Mouse (Mus musculus): Measurements from ENCODE around the gene Map9. TPM values are rescaled to one million over a fixed set of nuclear protein-coding genes. Genes with fewer than 3 reads are reported as not detected.

The Map9 gene
- polyA plus RNA-seq, 1 experiment = 0.49 TPM

GRCm38 (mm10) chr3:82359036-82359435 lies 1.2 kb downstream of the Map9 start:
- Histone ChIP-seq H3ac (ENCODE audit: control insufficient read depth, insufficient read length) (no peak overlapping the region), H3K4me2 (ENCODE audit: low read depth) (no peak overlapping the region), H3K27me3 (ENCODE audit: control insufficient read depth, insufficient read depth, insufficient read length) (no peaks in the 10 kb centered on the region), H3K79me2 (ENCODE audit: control insufficient read depth, insufficient read depth) (no peaks in the 10 kb centered on the region), H3K36me3 (ENCODE audit: control insufficient read depth, insufficient read depth) (no peaks in the 10 kb centered on the region), H3K4me3 (no peak overlapping the region)
- TF ChIP-seq MYOD1 (IDR thresholded peaks at IDR 0.05; ENCODE audit: control insufficient read depth in 1 of 3, insufficient read length in 2 of 3, low read depth in 2 of 3) = no peak
- no peak for TF ChIP-seq MAX (IDR thresholded peaks at IDR 0.05; ENCODE audit: low read depth)
- TF ChIP-seq CEBPB (IDR thresholded peaks at IDR 0.05; ENCODE audit: insufficient read depth, poor library complexity, severe bottlenecking) = no peak
- TF ChIP-seq SRF (IDR thresholded peaks at IDR 0.05; ENCODE audit: control insufficient read depth, insufficient read length, low read depth) = no peak
- no peak for TF ChIP-seq POLR2AphosphoS2 (IDR thresholded peaks at IDR 0.05; ENCODE audit: insufficient read length, low read depth)
- no peak for TF ChIP-seq USF1 (IDR thresholded peaks at IDR 0.05; ENCODE audit: low read depth)
- TF ChIP-seq POLR2A (IDR thresholded peaks at IDR 0.05; ENCODE audit: insufficient read length, low read depth) = no peak
- TF ChIP-seq E2F4 (IDR thresholded peaks at IDR 0.05; ENCODE audit: insufficient read depth) = no peak
- no peak for TF ChIP-seq MYOG (IDR thresholded peaks at IDR 0.05; ENCODE audit: control insufficient read depth in 1 of 3, insufficient read depth in 1 of 3, insufficient read length in 2 of 3, low read depth in 2 of 3)

GRCm38 (mm10) chr3:82362452-82362851 lies 4.6 kb downstream of the Map9 start:
- no peak overlapping the region for H3ac ChIP-seq (ENCODE audit: control insufficient read depth, insufficient read length)
- TF ChIP-seq TCF12 (IDR thresholded peaks at IDR 0.05; ENCODE audit: insufficient read depth, poor library complexity, severe bottlenecking) (no peak), MAX (IDR thresholded peaks at IDR 0.05; ENCODE audit: low read depth) (no peak), SRF (IDR thresholded peaks at IDR 0.05; ENCODE audit: control insufficient read depth, insufficient read length, low read depth) (no peak), MYOG (IDR thresholded peaks at IDR 0.05; ENCODE audit: control insufficient read depth in 1 of 3, insufficient read depth in 1 of 3, insufficient read length in 2 of 3, low read depth in 2 of 3) (no peak)
- no peaks in the 10 kb centered on the region for H3K79me2 ChIP-seq (ENCODE audit: control insufficient read depth, insufficient read depth)
- H3K36me3 ChIP-seq (ENCODE audit: control insufficient read depth, insufficient read depth) = no peaks in the 10 kb centered on the region
- H3K4me2 ChIP-seq (ENCODE audit: low read depth) = no peak overlapping the region
- no peak overlapping the region for H3K4me3 ChIP-seq
- no peaks in the 10 kb centered on the region for H3K27me3 ChIP-seq (ENCODE audit: control insufficient read depth, insufficient read depth, insufficient read length)

DNA sequence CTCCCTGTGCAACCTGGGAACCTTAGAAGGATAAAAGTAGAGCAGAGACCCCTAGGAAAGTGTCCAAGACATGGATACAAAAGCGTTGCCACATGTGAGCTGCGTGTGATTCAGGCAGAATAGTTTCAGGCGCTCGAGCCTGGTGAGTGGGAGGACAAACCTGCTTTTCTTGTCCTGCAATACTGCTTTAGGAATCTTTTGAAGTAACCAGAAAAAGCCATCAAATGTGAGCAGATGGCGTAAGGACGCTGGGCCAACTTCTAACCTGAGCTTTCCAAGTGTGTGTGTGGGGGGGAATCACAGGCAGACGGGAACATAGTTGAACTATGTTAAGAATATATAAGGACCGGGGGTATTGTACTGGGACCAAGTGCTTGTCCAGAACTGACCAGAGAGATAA lies 6.7 kb downstream of the Map9 start:
- H3K4me3 ChIP-seq = no peak overlapping the region
- no peaks in the 10 kb centered on the region for H3K27me3 ChIP-seq (ENCODE audit: control insufficient read depth, insufficient read depth, insufficient read length)
- no peak for TF ChIP-seq POLR2AphosphoS2 (IDR thresholded peaks at IDR 0.05; ENCODE audit: insufficient read length, low read depth)
- no peak for TF ChIP-seq TCF12 (IDR thresholded peaks at IDR 0.05; ENCODE audit: insufficient read depth, poor library complexity, severe bottlenecking)
- no peak for TF ChIP-seq CEBPB (IDR thresholded peaks at IDR 0.05; ENCODE audit: insufficient read depth, poor library complexity, severe bottlenecking)
- TF ChIP-seq MYOD1 (IDR thresholded peaks at IDR 0.05; ENCODE audit: control insufficient read depth in 1 of 3, insufficient read length in 2 of 3, low read depth in 2 of 3) = no peak
- TF ChIP-seq REST (IDR thresholded peaks at IDR 0.05; ENCODE audit: insufficient read depth, insufficient read length) = no peak
- no peak for TF ChIP-seq TCF3 (IDR thresholded peaks at IDR 0.05; ENCODE audit: insufficient read length, low read depth)
- no peak for TF ChIP-seq USF1 (IDR thresholded peaks at IDR 0.05; ENCODE audit: low read depth)
- no peak for TF ChIP-seq POLR2A (IDR thresholded peaks at IDR 0.05; ENCODE audit: insufficient read length, low read depth)
- no peak for TF ChIP-seq E2F4 (IDR thresholded peaks at IDR 0.05; ENCODE audit: insufficient read depth)
- no peak for TF ChIP-seq SRF (IDR thresholded peaks at IDR 0.05; ENCODE audit: control insufficient read depth, insufficient read length, low read depth)
- no peak for TF ChIP-seq MAX (IDR thresholded peaks at IDR 0.05; ENCODE audit: low read depth)
- TF ChIP-seq MYOG (IDR thresholded peaks at IDR 0.05; ENCODE audit: control insufficient read depth in 1 of 3, insufficient read depth in 1 of 3, insufficient read length in 2 of 3, low read depth in 2 of 3) = no peak

DNA sequence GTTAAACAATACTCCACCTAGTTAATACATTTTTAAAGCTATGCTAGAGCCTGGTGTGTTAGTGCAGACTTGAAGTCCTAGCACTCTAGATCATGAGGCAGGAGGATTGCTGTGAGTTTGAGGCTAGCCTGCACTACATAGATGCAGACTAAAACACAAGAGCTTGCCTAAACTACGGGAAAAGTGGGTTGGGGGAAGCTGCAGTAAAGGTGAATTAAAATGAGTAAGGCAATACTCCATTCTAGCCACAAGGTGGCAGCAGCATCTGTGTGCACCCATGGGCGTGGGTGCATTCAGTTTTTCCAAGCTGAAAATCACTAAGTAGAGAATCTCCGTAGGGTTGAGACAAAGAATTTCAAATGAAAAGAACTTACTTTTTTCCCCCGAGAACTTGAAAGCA lies 7.1 kb downstream of the Map9 start:
- H3ac ChIP-seq (ENCODE audit: control insufficient read depth, insufficient read length) = no peak overlapping the region
- no peak overlapping the region for H3K4me3 ChIP-seq
- no peaks in the 10 kb centered on the region for H3K36me3 ChIP-seq (ENCODE audit: control insufficient read depth, insufficient read depth)
- no peak for TF ChIP-seq POLR2A (IDR thresholded peaks at IDR 0.05; ENCODE audit: insufficient read length, low read depth)
- TF ChIP-seq MYOG (IDR thresholded peaks at IDR 0.05; ENCODE audit: control insufficient read depth in 1 of 3, insufficient read depth in 1 of 3, insufficient read length in 2 of 3, low read depth in 2 of 3) = no peak
- no peak for TF ChIP-seq USF1 (IDR thresholded peaks at IDR 0.05; ENCODE audit: low read depth)
- TF ChIP-seq CEBPB (IDR thresholded peaks at IDR 0.05; ENCODE audit: insufficient read depth, poor library complexity, severe bottlenecking) = no peak
- TF ChIP-seq MAX (IDR thresholded peaks at IDR 0.05; ENCODE audit: low read depth) = no peak
- TF ChIP-seq REST (IDR thresholded peaks at IDR 0.05; ENCODE audit: insufficient read depth, insufficient read length) = no peak
- no peak for TF ChIP-seq TCF3 (IDR thresholded peaks at IDR 0.05; ENCODE audit: insufficient read length, low read depth)
- no peak for TF ChIP-seq SRF (IDR thresholded peaks at IDR 0.05; ENCODE audit: control insufficient read depth, insufficient read length, low read depth)
- TF ChIP-seq MYOD1 (IDR thresholded peaks at IDR 0.05; ENCODE audit: control insufficient read depth in 1 of 3, insufficient read length in 2 of 3, low read depth in 2 of 3) = no peak
- no peak overlapping the region for H3K4me2 ChIP-seq (ENCODE audit: low read depth)
- no peaks in the 10 kb centered on the region for H3K27me3 ChIP-seq (ENCODE audit: control insufficient read depth, insufficient read depth, insufficient read length)
- H3K79me2 ChIP-seq (ENCODE audit: control insufficient read depth, insufficient read depth) = no peaks in the 10 kb centered on the region

More for the DNA sequence above, 6.7 kb downstream of the Map9 start:
- H3K79me2 ChIP-seq (ENCODE audit: control insufficient read depth, insufficient read depth) = no peaks in the 10 kb centered on the region
- no peak overlapping the region for H3K4me2 ChIP-seq (ENCODE audit: low read depth)
- no peaks in the 10 kb centered on the region for H3K36me3 ChIP-seq (ENCODE audit: control insufficient read depth, insufficient read depth)
- H3ac ChIP-seq (ENCODE audit: control insufficient read depth, insufficient read length) = no peak overlapping the region

GRCm38 (mm10) chr3:82369063-82369860 lies 11.4 kb downstream of the Map9 start:
- H3K36me3 ChIP-seq (ENCODE audit: control insufficient read depth, insufficient read depth) = no peaks in the 10 kb centered on the region
- H3K4me2 ChIP-seq (ENCODE audit: low read depth) = no peak overlapping the region
- no peaks in the 10 kb centered on the region for H3K79me2 ChIP-seq (ENCODE audit: control insufficient read depth, insufficient read depth)

More at GRCm38 (mm10) chr3:82369063-82369860, 11.4 kb downstream of the Map9 start:
- Histone ChIP-seq H3K27me3 (ENCODE audit: control insufficient read depth, insufficient read depth, insufficient read length) (no peaks in the 10 kb centered on the region), H3K4me3 (no peak overlapping the region), H3ac (ENCODE audit: control insufficient read depth, insufficient read length) (no peak overlapping the region)
- TF ChIP-seq MYOG (IDR thresholded peaks at IDR 0.05; ENCODE audit: control insufficient read depth in 1 of 3, insufficient read depth in 1 of 3, insufficient read length in 2 of 3, low read depth in 2 of 3) (no peak), E2F4 (IDR thresholded peaks at IDR 0.05; ENCODE audit: insufficient read depth) (no peak), POLR2AphosphoS2 (IDR thresholded peaks at IDR 0.05; ENCODE audit: insufficient read length, low read depth) (no peak), TCF12 (IDR thresholded peaks at IDR 0.05; ENCODE audit: insufficient read depth, poor library complexity, severe bottlenecking) (no peak)

Data from myocyte (in vitro differentiated cells).